Mouse (Mus musculus) c-Kit-positive CD71-positive TER-119-positive erythroid progenitor cells, embryonic 14.5 days (primary cell): Measurements from ENCODE around the gene Sh3bp5.
A peak's percentile ranks its signal among the peaks of the same experiment; 100 is the strongest.
"Not testable (repeated sequence)": the region's sequence is repeated elsewhere in the genome, so short reads cannot be mapped to it uniquely, and the experiment has no call there.

Source experiments
- DNase-seq: peaks from one replicate; pipeline ENCODE4 v3.0.0-alpha.2; 2013; ENCODE audit warnings: low spot score

The Sh3bp5 gene

DNA sequence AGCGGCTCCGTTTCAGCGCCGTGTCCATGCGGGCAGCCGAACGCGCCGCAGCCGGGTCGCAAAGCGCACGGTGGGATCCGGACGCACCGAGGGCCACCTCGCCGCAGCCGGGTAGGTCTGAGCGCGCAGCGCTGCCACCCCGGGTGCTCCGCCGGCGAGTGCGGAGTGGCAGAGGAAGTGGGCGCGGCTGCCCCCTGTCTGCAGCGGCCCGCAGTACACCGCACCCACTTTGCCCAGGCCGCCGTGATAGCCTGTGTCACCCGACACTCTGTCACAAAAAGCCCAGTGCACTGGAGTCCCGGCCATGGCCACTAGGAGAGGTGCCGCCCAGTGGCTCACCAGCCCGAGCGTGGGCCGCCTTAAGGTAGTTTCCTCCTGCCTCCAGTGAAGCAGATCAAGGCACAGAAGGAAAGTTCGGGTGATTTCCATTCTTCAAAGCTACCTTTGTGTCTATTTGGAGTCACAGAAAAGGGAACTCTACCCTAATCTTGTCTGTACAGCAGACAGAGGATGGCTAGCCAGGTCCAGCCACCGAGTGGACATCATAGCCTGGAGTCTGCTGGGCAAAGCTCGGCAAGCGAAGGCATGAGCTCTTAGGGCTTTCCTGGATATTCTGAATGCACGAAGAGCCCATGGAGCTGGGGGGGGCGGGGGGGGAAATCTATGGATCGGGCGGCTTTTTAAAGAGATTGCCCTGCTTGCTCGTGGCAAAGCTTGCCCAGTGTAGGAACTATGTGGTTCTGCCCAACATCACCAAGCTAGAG is at the start of gene Sh3bp5:
Gene Sh3bp5, minus strand, starts transcription at position 149 of the 764 bp plus-strand sequence.
- peak; percentile 71 for DNase-seq

DNA sequence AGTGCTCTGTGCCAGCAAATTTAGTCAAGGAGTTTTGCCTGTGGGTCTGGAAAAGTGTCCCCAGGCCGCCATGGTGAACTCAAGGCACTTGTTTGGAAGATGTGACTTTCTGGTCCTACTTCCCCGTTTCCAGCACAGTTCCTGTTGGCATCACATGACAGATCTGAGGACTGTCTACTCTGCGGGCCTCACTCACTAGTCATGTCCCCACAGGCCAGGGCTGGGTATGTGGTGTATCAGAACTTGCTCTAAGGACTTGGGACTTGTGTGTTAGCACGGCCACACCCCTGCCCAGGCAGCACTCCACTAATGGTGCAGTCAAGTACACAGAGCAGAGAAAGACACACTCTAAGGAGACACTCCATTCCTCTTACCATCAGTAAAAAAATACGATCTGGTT is 46.5 kb upstream of the Sh3bp5 start:
- DNase-seq, result no peak

DNA sequence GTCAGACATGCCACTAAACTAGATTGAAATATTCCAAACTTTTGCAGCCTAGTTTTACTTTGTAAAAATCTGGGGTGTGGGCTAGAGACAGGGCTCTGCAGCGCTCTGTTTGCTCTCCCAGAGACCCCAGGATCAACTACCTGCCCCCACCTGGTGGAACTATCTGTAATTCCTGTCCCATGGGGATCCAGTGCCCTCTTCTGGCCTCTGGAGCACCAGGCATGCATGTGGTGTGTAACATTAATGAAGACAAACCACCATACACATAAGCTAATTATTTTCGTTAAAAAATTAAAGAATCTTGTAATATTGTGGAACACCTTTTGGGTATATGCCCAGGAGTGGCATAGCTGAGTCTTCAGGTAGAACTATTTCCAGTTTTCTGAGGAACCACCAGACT is 37.4 kb upstream of the Sh3bp5 start:
- no peak for DNase-seq

DNA sequence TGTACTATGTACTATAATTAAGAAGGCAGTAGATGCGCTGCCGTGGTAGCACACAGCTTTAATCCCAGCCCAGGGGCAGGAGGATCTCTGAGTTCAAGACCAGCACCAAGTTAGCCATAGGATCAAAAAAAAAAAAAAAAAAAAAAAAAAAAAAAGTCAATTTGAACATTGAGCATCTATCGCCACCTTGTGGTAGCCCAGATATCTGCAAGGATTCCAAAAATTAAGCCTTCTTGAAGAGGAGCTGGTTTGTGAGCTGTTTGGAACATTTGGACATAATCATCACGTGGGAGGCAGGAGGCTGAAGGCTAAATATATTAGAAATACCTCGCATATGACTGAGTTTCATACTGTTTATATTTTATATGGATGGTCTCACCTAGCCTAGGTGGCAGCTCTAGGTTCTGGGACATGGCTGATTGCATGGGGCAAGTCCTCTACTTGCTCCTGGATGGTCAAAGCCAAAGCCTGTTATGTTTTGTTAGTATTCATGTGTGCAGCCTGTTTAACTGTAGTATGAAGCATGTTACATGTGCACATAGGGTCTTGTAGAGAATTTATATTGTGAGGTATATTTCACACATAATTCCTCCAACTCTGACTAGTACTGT is 36.7 kb upstream of the Sh3bp5 start:
- DNase-seq, result peak; percentile 71

DNA sequence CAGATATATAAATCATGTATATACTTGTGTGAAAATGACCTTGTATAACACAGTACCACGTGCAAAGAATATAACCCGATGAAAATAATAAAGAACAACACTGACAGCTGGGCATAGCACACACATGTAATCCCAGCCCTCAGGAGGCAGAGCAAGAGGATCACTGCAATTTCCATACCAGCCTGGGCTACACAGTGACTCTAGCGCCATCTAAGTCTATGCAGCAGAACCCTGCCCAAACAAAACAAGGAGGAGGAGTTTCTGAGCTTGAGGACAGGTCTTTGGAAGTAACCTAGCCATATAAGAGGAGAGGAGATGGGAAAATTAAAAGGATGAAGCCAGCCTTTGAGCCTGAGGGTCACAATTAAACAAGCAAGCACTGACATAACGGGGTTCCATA is 33.8 kb upstream of the Sh3bp5 start:
- no peak for DNase-seq

DNA sequence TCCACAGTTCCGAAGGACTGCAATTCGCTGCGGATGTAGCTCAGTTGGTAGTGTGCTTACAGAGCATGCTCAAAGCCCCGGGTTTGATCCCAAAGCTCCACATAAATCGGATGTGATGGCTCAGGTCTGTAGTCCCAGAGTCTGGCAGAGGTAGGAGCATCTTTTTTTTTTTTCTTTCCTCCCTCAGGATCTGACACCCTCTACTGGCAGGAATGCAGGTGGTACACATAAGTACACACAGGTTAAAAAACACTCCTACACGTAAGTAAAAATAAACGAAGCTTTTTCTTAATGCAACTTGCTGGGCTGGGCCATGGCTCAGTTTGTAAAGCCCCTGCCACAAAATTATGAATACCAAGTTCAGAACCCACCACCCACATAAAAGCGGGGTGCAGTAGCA is 28.3 kb upstream of the Sh3bp5 start:
- DNase-seq, result no peak

DNA sequence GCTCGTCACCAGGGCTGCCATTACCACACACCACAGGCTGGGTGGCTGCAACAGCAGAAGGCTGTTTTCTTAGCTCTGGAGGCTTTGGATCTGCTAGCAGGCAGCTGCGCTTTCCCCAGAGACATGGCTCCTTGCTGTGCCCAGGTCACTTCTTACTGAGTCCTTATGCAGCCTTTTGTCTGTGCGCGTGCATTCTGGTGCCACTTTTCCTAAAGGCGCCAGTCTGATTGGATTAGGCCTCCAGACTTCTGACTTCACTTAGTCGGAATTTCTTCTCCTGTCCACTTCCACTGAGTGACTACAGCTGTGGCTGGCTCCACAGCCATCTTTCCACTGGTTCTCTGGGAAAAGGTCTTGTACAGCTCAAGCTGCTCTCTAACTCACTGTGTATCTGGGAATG is 27.0 kb upstream of the Sh3bp5 start:
- no peak for DNase-seq

DNA sequence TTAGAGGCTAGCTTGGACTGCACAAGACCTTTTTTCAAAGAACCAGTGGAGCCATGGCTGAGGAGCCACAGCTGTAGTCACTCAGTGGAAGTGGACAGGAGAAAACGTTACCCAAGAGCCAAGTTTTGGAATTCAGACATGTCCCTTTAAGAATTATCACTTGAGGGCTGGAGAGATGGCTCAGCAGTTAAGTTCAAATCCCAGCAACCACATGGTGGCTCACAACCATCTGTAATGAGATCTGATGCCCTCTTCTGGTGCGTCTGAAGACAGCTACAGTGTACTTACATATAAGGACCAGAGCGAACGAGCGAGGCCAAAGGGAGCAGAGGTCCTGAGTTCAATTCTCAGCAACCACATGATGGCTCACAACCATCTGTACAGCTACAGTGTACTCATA is 26.3 kb upstream of the Sh3bp5 start:
- not testable (repeated sequence) for DNase-seq

DNA sequence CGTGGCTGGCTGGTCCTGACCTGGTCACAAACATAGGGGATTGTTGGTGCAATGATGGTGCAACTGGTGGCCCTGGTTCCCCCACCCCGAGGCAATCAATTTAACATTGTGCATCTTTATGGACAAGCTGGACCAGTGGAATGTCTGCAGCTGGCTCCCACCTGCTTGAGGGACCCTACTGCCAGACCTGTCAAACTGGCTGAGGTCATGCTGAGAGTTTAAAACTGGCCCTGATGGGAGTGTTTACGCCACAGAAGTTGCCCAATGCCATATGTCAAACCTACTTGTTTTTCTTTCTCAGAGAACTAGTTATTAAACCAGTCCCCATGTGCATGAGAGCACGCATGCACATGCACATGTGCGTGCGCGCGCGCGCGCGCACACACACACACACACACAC is 22.1 kb upstream of the Sh3bp5 start:
- DNase-seq, result no peak

DNA sequence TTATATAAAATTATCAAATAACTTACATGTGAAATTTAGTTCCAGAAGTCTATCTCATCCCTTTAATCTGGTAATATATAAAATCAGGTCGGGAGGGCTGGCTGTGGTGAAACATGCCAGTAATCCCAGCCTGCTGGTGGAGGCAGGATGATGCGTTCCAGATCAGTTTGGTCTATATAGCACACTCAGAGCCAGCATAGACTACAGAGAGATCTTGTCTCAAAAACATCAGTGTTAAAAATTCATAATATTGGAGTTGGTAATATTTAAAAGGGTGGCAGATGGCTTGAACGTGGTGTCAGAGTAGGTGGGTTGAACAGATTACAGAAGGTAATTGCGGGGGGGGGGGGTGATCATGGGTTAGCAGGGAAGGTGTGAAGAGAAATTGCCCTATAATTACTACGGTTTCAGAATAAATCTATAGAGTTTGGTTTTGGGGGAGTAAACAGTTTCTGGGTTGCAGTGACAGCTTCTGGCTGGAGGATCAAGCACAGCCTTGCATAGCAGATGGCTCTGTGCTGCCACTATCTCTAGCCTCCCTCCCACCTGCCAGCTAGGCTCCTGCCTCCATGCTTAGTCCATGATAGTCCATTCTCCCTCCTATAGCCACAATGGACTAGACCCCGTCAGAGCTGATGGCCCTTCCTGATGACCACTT is 20.3 kb upstream of the Sh3bp5 start:
- no peak for DNase-seq

DNA sequence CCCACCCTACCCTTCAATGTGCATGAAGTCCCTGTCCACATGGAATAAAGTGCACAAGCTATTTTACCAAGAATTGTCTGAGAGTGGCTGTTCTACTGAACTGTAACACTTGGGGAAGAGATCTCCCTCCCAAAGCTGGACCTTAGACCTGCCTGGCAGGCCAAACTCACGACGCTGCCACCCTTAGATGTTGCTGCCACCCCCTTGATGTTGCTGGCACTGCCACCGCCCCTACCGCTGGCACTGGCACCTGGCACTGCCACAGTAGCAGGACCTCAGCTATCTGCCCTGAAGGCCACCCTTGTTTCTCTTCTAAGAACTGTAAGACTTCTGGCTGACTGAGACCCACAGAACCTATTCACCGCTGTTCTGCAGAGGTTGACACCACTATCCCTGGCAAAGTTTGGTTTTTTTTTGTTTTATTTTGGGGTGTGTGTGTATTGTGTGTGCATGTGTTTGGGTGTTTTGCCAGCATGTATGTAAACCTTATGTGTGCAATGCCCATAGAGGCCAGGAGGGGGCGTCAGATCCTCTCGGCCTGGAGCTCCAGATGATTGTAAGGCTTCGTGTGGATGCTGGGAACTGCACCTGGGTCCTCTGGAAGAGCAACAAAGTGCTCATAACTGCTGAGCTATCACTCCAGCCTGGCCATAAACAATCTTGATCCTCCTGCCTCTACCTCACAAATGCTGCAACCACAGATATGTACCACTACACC is 19.1 kb upstream of the Sh3bp5 start:
- no peak for DNase-seq

DNA sequence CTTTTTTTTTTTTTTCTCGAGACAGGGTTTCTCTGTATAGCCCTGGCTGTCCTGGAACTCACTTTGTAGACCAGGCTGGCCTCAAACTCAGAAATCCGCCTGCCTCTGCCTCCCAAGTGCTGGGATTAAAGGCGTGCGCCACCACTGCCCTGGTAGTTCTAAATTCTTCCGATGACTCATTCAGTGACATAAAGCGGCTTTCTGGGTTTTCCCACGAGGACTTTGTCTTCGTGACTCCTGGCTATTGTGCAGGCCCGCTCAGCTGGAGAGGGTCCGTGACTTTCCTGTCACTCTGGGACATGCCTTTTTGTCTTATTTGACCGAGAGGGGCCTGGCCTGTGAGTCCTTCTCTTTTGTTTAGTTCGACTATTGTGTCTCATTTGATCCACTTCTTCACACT is 18.1 kb upstream of the Sh3bp5 start:
- not testable (repeated sequence) for DNase-seq

DNA sequence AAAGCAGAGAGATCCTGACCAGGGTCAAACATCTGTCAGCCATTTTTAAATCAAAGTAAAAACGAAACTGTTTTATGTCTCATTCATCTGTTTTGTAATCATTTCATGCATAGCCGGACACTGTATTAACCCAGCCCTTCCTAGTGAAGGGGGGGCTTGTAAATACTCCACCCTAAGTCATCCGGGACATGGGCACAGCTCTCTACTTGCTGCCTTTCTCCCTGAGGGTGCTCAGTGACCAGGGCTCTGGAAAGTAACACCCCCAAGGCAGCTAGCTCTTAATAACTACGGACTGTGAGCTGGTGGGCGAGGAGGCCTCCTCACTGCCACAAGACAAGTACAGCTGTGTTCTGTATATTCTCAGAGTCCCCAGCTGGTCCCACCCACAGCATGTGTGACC is 13.1 kb upstream of the Sh3bp5 start:
- DNase-seq, result no peak

DNA sequence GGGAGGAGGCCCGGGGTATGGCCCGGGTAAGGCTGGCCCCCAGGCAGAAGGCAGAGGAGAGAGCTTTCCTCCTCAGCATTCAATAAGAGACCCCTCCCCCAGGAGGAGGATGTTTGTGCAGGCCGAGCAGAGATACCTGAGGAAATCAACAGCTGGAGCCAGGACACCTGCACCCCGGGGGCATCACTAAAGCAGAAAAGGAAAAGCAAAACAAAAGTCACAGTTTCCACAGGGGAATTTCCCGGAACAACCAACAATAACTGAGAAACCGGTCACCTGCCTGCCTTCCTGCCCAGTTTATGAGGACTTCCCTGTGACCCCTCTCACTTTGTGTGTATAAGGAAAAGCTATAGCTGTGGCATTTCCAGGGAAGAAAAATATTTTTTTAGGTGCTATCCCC is 7.7 kb upstream of the Sh3bp5 start:
- no peak for DNase-seq

DNA sequence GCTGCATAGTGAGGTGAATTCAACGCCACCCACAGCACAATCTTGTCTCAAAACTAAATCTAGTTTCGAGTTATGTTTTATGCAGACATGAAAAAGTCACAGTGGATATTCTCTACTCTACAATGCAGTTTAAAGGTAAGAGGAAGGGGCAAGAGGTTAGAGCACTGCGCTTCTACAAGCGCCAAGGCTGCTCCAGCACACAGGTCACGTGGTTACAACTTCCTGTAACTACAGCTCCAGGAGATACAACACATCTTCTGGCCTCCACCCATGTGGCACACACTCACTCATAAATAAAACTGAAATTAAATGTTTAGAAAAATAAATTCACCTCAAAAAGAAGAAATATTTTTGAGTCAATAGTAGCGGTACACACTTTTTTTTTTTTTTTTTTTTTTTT is 4.8 kb upstream of the Sh3bp5 start:
- no peak for DNase-seq

DNA sequence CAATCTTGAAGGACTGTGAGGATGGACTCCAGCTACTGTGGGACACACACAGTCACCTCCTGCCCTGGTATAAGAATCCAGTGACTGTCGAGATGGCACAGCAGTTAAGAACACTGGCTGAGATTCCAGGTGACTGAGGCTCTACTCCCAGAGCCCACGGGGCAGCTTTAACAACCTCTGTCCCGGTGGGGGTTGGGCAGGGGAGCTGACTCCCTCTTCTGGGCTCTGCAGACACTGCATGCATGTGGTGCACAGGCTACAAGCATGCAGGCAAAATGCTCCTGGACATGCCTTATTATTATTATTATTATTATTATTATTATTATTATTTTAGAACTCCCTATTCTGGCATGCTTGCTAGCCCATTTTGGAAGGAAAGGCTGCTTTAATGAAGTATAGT is 4.4 kb upstream of the Sh3bp5 start:
- DNase-seq, result no peak

DNA sequence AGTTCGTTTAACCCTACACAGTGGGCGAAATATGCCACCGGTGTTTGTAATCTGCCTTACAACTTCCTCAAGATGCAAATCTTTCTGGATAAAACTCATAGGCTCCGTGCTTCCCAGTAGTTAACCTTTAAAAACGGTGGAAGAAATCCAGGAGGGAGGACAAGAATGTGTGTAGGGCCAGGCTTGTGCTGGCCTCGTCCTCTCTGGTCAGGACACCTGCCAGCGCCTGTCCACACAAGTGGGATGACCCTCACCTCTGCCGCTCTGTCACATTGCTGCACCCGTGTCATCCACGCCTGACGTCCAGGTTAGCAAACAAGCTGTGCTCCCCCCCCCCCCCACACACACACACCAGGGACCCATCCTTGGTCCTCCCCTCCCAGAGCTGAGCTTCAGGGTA is 3.4 kb upstream of the Sh3bp5 start:
- no peak for DNase-seq

DNA sequence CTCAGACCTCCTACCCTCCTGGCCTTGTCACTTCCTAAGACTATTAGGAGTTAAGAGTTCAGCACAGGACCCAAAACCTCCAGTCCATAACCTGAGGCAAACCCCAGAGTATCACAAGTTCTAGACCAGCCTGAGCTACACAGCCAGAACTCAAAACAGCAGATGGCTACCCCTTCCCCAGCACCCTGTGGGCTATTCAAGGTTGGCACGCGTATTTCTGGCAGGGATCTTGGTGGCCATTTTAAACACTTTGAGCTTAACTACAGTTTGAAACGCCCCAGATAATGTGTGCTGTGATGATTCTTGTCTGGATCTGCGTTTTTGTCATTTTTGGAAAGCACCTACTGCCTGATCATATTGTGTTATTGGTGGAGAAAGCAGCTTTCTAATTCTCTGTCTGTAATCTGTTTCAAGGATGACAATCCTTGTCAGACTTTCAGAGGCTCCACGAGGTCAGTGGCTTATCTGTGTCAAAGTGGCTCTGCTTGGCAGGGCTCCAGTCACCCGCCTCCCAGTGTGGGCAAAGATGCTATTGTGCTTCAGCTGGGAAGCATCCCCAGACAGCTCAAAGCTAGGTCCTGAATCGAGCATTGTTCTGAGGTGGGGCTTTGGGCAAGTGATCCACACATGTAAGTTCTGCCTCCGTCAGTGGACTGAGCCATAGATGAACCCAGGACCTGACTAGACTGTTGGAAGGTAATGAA is 2.1 kb upstream of the Sh3bp5 start:
- DNase-seq, result no peak

DNA sequence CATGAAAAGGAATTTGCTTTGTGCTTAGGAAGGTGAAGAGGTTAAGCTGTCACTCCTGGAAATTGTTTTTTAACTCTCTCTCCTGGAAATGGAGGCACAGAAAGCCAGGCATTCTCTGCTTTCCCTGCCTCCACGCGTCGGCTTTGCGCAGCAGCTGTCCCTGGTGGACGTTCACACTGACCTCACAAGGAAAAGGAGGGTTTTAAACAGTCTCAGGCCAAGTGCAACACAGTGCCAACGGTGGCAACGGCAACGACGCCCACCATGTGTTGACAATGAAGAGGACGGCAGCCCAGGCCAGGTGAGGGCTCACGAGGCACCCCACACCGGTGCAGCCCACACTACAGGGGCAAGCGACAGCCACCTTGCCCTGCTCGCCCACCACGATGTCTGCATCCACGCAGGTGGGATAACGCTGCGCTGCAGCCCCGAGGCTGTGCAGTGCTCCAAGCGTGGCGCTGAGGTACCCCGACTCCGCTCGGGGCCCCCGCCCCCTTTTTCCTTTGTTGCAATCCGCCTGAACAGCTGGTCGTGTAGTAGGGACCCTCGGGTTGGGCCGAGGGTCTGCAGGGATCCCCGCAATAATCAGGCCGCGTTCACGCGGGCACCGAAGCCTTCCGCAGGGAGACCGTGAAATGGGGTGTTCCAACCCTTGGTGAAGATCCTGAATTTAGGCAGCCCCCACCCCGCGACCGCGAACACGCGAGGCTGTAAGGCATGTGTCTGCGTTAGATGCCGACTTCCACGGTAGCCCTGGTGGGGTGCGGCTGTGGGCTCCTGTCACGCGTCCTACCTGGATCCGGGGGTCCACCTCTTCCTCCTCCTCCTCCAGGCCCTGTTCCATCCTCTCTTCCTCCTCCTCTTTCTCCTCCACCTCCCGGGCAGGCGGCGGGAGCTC is 611 bp downstream of the Sh3bp5 start:
- DNase-seq, result no peak

DNA sequence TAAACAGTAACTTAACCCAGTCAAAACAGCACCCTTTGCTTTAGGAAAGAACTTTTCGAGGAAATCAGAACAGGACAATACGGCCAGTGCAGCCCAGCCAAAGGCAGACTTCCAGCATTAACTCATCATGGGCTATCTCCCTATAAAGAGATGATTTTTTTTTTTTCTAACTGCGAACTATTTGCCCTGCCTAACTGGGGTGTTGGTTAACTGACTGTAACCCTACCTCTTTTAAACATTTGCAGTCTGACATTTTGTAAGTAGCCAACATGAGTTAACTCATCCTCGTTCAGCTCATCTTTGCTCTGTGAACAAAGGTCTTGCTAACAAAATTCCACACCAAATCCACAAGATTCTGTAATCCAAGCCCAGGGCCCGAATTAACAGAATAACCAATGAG is 1.5 kb downstream of the Sh3bp5 start:
- DNase-seq, result no peak

DNA sequence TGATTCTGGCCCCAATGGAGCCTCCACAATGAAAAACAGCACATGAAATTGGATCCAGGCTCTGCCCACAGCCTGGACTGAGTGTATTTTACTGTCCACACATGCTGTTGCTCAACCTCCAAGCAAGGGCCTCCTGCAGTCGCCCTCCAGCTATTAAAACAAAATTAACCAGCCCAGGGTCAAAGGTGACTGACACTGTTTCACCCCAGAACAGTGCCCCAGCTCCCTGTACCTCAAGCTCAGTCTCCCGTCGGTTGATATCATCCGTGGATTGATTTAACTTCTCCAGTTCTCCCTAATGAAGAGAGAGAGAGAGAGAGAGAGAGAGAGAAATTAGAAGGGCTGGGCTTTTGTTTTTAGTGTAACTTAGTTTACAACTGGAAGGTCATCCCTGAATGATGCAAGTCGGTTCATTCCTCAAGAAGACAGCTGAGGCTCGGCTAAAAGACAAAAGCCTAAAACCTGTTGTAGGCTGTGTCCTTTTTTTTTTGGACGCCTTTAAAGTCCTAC is 2.0 kb downstream of the Sh3bp5 start:
- DNase-seq, result no peak
